20 mouse cellular contexts compared by ENCODE assay signal in the genomic region with DNA sequence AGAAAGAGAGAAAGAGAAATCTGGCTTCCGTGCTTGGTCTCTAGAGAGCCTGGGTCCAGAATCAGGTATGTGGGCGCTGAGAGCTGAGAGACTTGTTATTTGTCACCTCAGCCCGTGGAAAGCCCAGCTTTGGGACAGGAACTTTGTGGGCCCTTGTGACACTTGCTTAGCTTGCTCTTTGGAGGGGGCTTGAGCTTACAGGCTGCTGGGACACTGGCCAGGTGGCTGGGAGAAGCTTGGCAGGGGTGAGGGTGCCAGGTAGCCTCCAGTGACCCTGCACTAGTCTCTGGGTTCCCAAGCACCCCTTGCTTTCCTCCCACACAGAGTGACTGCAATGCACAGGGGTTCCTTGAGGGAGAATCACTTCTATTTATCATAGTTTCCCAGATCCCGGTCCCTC. TPM values are rescaled to one million over a fixed set of nuclear protein-coding genes. Genes with fewer than 3 reads are reported as not detected.
DNase-seq lines count a peak whose midpoint lies in the region; ATAC-seq lines count a peak whose summit lies in the region.
"Had no signal": no experiment of that assay in that cellular context is flagged by ENCODE, and none has a peak within 500 bp of the region (broad histone marks: within the 10 kb centered on the region; RNA-seq: fewer than 3 reads in every experiment).

No protein-coding gene starts in this region.

- WGBS in kidney, embryonic 16.5 days = 58% methylated on average over 4 of the region's 4 CpGs
- 42% methylated on average over 4 of the region's 4 CpGs for WGBS in heart, embryonic 13.5 days
- WGBS in hindbrain, embryonic 10.5 days = 78% methylated on average over 4 of the region's 4 CpGs

- H3K9ac ChIP-seq in kidney, embryonic 16.5 days (replicated peaks; ENCODE audit: low read length) = no peak overlapping the region
- no peak overlapping the region for H3K9ac ChIP-seq in heart, embryonic 13.5 days
- H3K9ac ChIP-seq: embryonic facial prominence, embryonic 12.5 days; forebrain, embryonic 12.5 days; hindbrain, embryonic 12.5 days had no signal

- intact Hi-C loops in heart, postnatal 10 days (cut with DNase I) = loop anchor here (5.0 kb wide), 1 partner anchor 359 kb away; no protein-coding TSS in a partner anchor

- DNase-seq in heart, adult 11 months = peak; percentile 96
- no peak for DNase-seq in heart, adult 8-10 months (ENCODE audit: low spot score)
- no peak for DNase-seq in kidney, adult 11 months
- peak; percentile 50 to 58 for DNase-seq in heart, postnatal 10 days
- no peak for DNase-seq in hindbrain, embryonic 10.5 days (ENCODE audit: low spot score)
- no peak for DNase-seq in spleen, adult 18-20 months
- DNase-seq: adrenal gland, postnatal 10 days; cerebellum, adult 11 months; cerebellum, adult 8-10 months; cerebellum, postnatal 14 days; gastrocnemius, postnatal 25 days had no signal

- H3K4me2 ChIP-seq in kidney, embryonic 16.5 days (replicated peaks; ENCODE audit: low read depth, low read length) = no peak overlapping the region
- H3K4me2 ChIP-seq in heart, embryonic 13.5 days = peak overlapping the region; percentile 22; the same call in 1 of the 2 replicates
- H3K4me2 ChIP-seq: embryonic facial prominence, embryonic 12.5 days; forebrain, embryonic 12.5 days; hindbrain, embryonic 12.5 days had no signal

- H3K4me1 ChIP-seq in kidney, embryonic 16.5 days (ENCODE audit: insufficient read depth, low read length) = peaks cover 7% of the 10 kb centered on the region; the same call in 1 of the 2 replicates
- peaks cover 20% of the 10 kb centered on the region for H3K4me1 ChIP-seq in heart, embryonic 13.5 days
- H3K4me1 ChIP-seq in hindbrain, embryonic 10.5 days (replicated peaks) = peaks cover 12% of the 10 kb centered on the region

- H3K27me3 ChIP-seq in kidney, embryonic 16.5 days (ENCODE audit: insufficient read depth, low read length) = no peaks in the 10 kb centered on the region
- peaks cover 3% of the 10 kb centered on the region; the same call in 1 of the 2 replicates for H3K27me3 ChIP-seq in heart, embryonic 13.5 days (replicated peaks)
- peaks cover 8% of the 10 kb centered on the region; the same call in 1 of the 2 replicates for H3K27me3 ChIP-seq in hindbrain, embryonic 10.5 days (ENCODE audit: insufficient read depth, poor library complexity, severe bottlenecking)
- H3K27me3 ChIP-seq: embryonic facial prominence, embryonic 12.5 days had no signal

- H3K4me3 ChIP-seq in kidney, embryonic 16.5 days (ENCODE audit: low read length) = no peak overlapping the region
- no peak overlapping the region for H3K4me3 ChIP-seq in heart, embryonic 13.5 days
- no peak overlapping the region for H3K4me3 ChIP-seq in hindbrain, embryonic 10.5 days
- H3K4me3 ChIP-seq: embryonic facial prominence, embryonic 12.5 days; forebrain, embryonic 12.5 days; hindbrain, embryonic 12.5 days had no signal

- no peaks in the 10 kb centered on the region for H3K36me3 ChIP-seq in kidney, embryonic 16.5 days (ENCODE audit: insufficient read depth, low read length)
- no peaks in the 10 kb centered on the region for H3K36me3 ChIP-seq in heart, embryonic 13.5 days
- no peaks in the 10 kb centered on the region for H3K36me3 ChIP-seq in hindbrain, embryonic 10.5 days
- H3K36me3 ChIP-seq: embryonic facial prominence, embryonic 12.5 days; forebrain, embryonic 12.5 days; hindbrain, embryonic 12.5 days had no signal

- no peaks in the 10 kb centered on the region for H3K9me3 ChIP-seq in kidney, embryonic 16.5 days (ENCODE audit: low read length)
- H3K9me3 ChIP-seq in heart, embryonic 13.5 days = no peaks in the 10 kb centered on the region
- no peaks in the 10 kb centered on the region for H3K9me3 ChIP-seq in hindbrain, embryonic 10.5 days
- H3K9me3 ChIP-seq: embryonic facial prominence, embryonic 12.5 days; forebrain, embryonic 12.5 days; hindbrain, embryonic 12.5 days had no signal

- ATAC-seq in kidney, embryonic 16.5 days (ENCODE audit: low FRiP score, low TSS enrichment) = no peak
- ATAC-seq in heart, embryonic 13.5 days (ENCODE audit: extremely low read depth, insufficient number of reproducible peaks, low FRiP score, low TSS enrichment) = no peak
- ATAC-seq: forebrain, embryonic 16.5 days; hindbrain, embryonic 16.5 days; inflammation-experienced regulatory T-cells, adult 6 months; intestine, postnatal 0 days had no signal

- 0 out of 2 replicates have a peak overlapping the region, but pooled peaks have one; percentile 4 for H3K27ac ChIP-seq in kidney, embryonic 16.5 days (ENCODE audit: low read length)
- H3K27ac ChIP-seq in heart, embryonic 13.5 days (replicated peaks) = 0 out of 2 replicates have a peak overlapping the region, but pooled peaks have one; percentile 20
- H3K27ac ChIP-seq in hindbrain, embryonic 10.5 days = no peak overlapping the region
- H3K27ac ChIP-seq: embryonic facial prominence, embryonic 12.5 days; forebrain, embryonic 12.5 days; hindbrain, embryonic 12.5 days had no signal

RNA-seq across cellular contexts. Expression of gene Cracr2a, which starts 2.4 kb away (rescaled TPM):
- total RNA-seq in heart, adult 8-10 months (2022) = 1 to 10 TPM in 3 of 4 experiments, under 1 TPM in 1; 0.35 to 3.4 (median 2.4) TPM
- 1.8 and 2.0 TPM in 2 replicates for polyA plus RNA-seq in kidney, embryonic 16.5 days (2015; fragmentation: Nextera tagmentation; extraction: Ambion mirVana)
- 1.2 and 1.3 TPM in 2 replicates for polyA plus RNA-seq in heart, embryonic 13.5 days (2015; fragmentation: Nextera tagmentation; extraction: Ambion mirVana)
- 1 to 10 TPM; 1.4 to 1.9 TPM for total RNA-seq in heart, postnatal 10 days (2021)
- 1.0 and 1.1 TPM in 2 replicates for polyA plus RNA-seq in hindbrain, embryonic 10.5 days (2016; fragmentation: Nextera tagmentation; extraction: Ambion mirVana)

Comparison
In these comparisons a context has a peak if more than half of its experiments do, and no peak if none do; other contexts are left out.
1. DNase-seq: peak in heart, adult 11 months (single experiment) and heart, postnatal 10 days (2 of 2); none in heart, adult 8-10 months (single experiment), kidney, adult 11 months (single experiment), hindbrain, embryonic 10.5 days (single experiment) and spleen, adult 18-20 months (0 of 2).